Mouse (Mus musculus): ENCODE data around the gene Gm4788.
"Not testable (repeated sequence)": the region's sequence is repeated elsewhere in the genome, so short reads cannot be mapped to it uniquely, and the experiment has no call there.

GRCm38 (mm10) chr1:139649921-139650320 lies 131.1 kb downstream of the Gm4788 start:
- TF ChIP-seq CTCF, POLR2A (IDR thresholded peaks at IDR 0.05; ENCODE audit: extremely low read depth, insufficient read depth, low read length): not testable (repeated sequence)
